ENCODE assay signal across 20 mouse cellular contexts in the genomic region with DNA sequence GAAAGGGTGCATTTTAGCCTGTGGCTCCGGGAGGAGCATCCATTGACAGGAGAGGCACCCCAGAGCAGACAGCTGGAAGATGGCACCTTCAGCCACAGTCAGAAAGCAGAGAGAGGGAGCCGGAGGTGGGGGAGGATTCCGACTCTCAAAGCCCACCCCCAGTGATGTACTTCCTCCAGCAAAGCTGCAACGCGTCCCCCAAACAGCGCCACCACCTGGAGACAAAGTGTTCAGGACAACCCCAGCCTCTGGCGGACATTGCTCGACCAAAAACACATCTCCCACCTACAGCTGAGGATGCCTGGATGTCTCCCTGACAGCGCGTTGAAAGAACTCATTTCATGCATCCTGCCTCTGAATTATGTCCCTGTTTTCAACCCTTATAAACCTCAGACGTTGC. TPM values are rescaled to one million over a fixed set of nuclear protein-coding genes. Genes with fewer than 3 reads are reported as not detected.
DNase-seq lines count a peak whose midpoint lies in the region; ATAC-seq and TF ChIP-seq lines count a peak whose summit lies in the region.
"Had no signal": no experiment of that assay in that cellular context is flagged by ENCODE, and none has a peak within 500 bp of the region (broad histone marks: within the 10 kb centered on the region; RNA-seq: fewer than 3 reads in every experiment).

No protein-coding gene starts in this region.

- no peak overlapping the region for H3K4me2 ChIP-seq in forebrain, embryonic 12.5 days
- no peak overlapping the region for H3K4me2 ChIP-seq in lung, embryonic 14.5 days
- H3K4me2 ChIP-seq in neural tube, embryonic 12.5 days (replicated peaks), result peak overlapping the region; percentile 27
- H3K4me2 ChIP-seq: midbrain, embryonic 12.5 days had no signal

- H3K9me3 ChIP-seq in forebrain, embryonic 10.5 days, result peaks cover 10% of the 10 kb centered on the region; the same call in 1 of the 2 replicates
- no peaks in the 10 kb centered on the region; the same call in 1 of the 2 replicates for H3K9me3 ChIP-seq in forebrain, embryonic 12.5 days
- H3K9me3 ChIP-seq in lung, embryonic 14.5 days (ENCODE audit: low read depth, low read length), result 0 out of 2 replicates have a peak, but pooled peaks cover 4% of the 10 kb centered on the region
- H3K9me3 ChIP-seq in neural tube, embryonic 12.5 days, result peaks cover 4% of the 10 kb centered on the region; the same call in 1 of the 2 replicates
- H3K9me3 ChIP-seq: midbrain, embryonic 12.5 days had no signal

- H3K36me3 ChIP-seq in forebrain, embryonic 10.5 days (replicated peaks), result no peaks in the 10 kb centered on the region
- no peaks in the 10 kb centered on the region for H3K36me3 ChIP-seq in forebrain, embryonic 12.5 days (replicated peaks)
- H3K36me3 ChIP-seq in lung, embryonic 14.5 days (ENCODE audit: insufficient read depth), result no peaks in the 10 kb centered on the region
- no peaks in the 10 kb centered on the region for H3K36me3 ChIP-seq in neural tube, embryonic 12.5 days
- H3K36me3 ChIP-seq: embryonic facial prominence, embryonic 10.5 days; midbrain, embryonic 12.5 days had no signal

- TF ChIP-seq POLR2A in lung, adult 2 months (IDR thresholded peaks at IDR 0.05; ENCODE audit: borderline replicate concordance, extremely low read depth, low read depth, low read length), result no peak

- H3K4me3 ChIP-seq in forebrain, embryonic 10.5 days, result no peak overlapping the region
- no peak overlapping the region for H3K4me3 ChIP-seq in forebrain, embryonic 12.5 days (replicated peaks)
- H3K4me3 ChIP-seq in lung, embryonic 14.5 days (ENCODE audit: low read depth, low read length), result no peak overlapping the region
- no peak overlapping the region for H3K4me3 ChIP-seq in lung, adult 2 months (replicated peaks; ENCODE audit: extremely low read depth, low read depth, low read length)
- no peak overlapping the region for H3K4me3 ChIP-seq in neural tube, embryonic 12.5 days
- H3K4me3 ChIP-seq: embryonic facial prominence, embryonic 10.5 days; midbrain, embryonic 12.5 days had no signal

- 0 out of 2 replicates have a peak, but pooled peaks have one; percentile 4 for TF ChIP-seq CTCF in lung, embryonic 14.5 days (IDR thresholded peaks at IDR 0.05; ENCODE audit: low read depth)
- TF ChIP-seq CTCF in lung, adult 2 months (IDR thresholded peaks at IDR 0.05; ENCODE audit: insufficient read depth, low read length), result no peak

- no peak for DNase-seq in forebrain, embryonic 10.5 days (ENCODE audit: extremely low spot score, low spot score)
- DNase-seq in lung, embryonic 14.5 days, result no peak
- DNase-seq in lung, adult 2 months, result no peak
- DNase-seq in ES-CJ7 (ENCODE audit: low read depth, low spot score), result peak; percentile 79
- no peak for DNase-seq in left cerebral cortex, postnatal 36 days (ENCODE audit: low spot score in 2 of 2)
- DNase-seq in ovary, postnatal 14 days (ENCODE audit: low spot score), result no peak
- DNase-seq: adrenal gland, adult 8-10 months; cerebellum, adult 18-20 months; cerebellum, postnatal 36 days; gastrocnemius, postnatal 14 days; kidney, adult 2 months; kidney, postnatal 25 days; liver, postnatal 0 days; lung, postnatal 4 days; right cerebral cortex, postnatal 4 days had no signal

- no peak for ATAC-seq in forebrain, embryonic 12.5 days (ENCODE audit: low FRiP score)
- ATAC-seq in lung, embryonic 14.5 days (ENCODE audit: insufficient read depth), result no peak
- ATAC-seq in neural tube, embryonic 12.5 days (ENCODE audit: low FRiP score, low read depth), result peak; percentile 17; the same call in 1 of the 2 replicates
- ATAC-seq: liver, postnatal 0 days had no signal

- H3K27ac ChIP-seq in forebrain, embryonic 10.5 days, result 0 out of 2 replicates have a peak overlapping the region, but pooled peaks have one; percentile 21
- H3K27ac ChIP-seq in forebrain, embryonic 12.5 days, result no peak overlapping the region
- no peak overlapping the region for H3K27ac ChIP-seq in lung, embryonic 14.5 days (ENCODE audit: low read depth)
- no peak overlapping the region for H3K27ac ChIP-seq in neural tube, embryonic 12.5 days
- H3K27ac ChIP-seq: embryonic facial prominence, embryonic 10.5 days; midbrain, embryonic 12.5 days had no signal

- intact Hi-C loops in left cerebral cortex, postnatal 36 days (cut with DNase I), result no loop called here

- no peaks in the 10 kb centered on the region for H3K27me3 ChIP-seq in forebrain, embryonic 10.5 days (ENCODE audit: poor library complexity, severe bottlenecking)
- H3K27me3 ChIP-seq in forebrain, embryonic 12.5 days, result no peaks in the 10 kb centered on the region
- H3K27me3 ChIP-seq in lung, embryonic 14.5 days (ENCODE audit: insufficient read depth, low read length), result no peaks in the 10 kb centered on the region
- no peaks in the 10 kb centered on the region for H3K27me3 ChIP-seq in neural tube, embryonic 12.5 days (replicated peaks)
- H3K27me3 ChIP-seq: midbrain, embryonic 12.5 days had no signal

- H3K9ac ChIP-seq in forebrain, embryonic 12.5 days, result no peak overlapping the region
- H3K9ac ChIP-seq in lung, embryonic 14.5 days, result no peak overlapping the region
- no peak overlapping the region for H3K9ac ChIP-seq in neural tube, embryonic 12.5 days
- H3K9ac ChIP-seq: liver, postnatal 0 days; midbrain, embryonic 12.5 days had no signal

- WGBS in forebrain, embryonic 10.5 days, result 72% methylated on average over 11 of the region's 11 CpGs
- WGBS in forebrain, embryonic 12.5 days, result 61% methylated on average over 11 of the region's 11 CpGs
- WGBS in lung, embryonic 14.5 days, result 68% methylated on average over 11 of the region's 11 CpGs
- WGBS in lung, adult 2 months, result 82% methylated on average over 11 of the region's 11 CpGs
- WGBS in neural tube, embryonic 12.5 days, result 60% methylated on average over 11 of the region's 11 CpGs

- peaks cover 23% of the 10 kb centered on the region for H3K4me1 ChIP-seq in forebrain, embryonic 10.5 days
- peaks cover 14% of the 10 kb centered on the region; the same call in 1 of the 2 replicates for H3K4me1 ChIP-seq in forebrain, embryonic 12.5 days
- 0 out of 2 replicates have a peak, but pooled peaks cover 2% of the 10 kb centered on the region for H3K4me1 ChIP-seq in lung, embryonic 14.5 days (ENCODE audit: insufficient read depth)
- no peaks in the 10 kb centered on the region for H3K4me1 ChIP-seq in lung, adult 2 months (ENCODE audit: control insufficient read depth, insufficient read depth, low read length)
- peaks cover 12% of the 10 kb centered on the region for H3K4me1 ChIP-seq in neural tube, embryonic 12.5 days

RNA-seq across cellular contexts. Expression of gene Katnal1, which starts 13.8 kb away (rescaled TPM):
- 19.8 and 22.9 TPM in 2 replicates for polyA plus RNA-seq in forebrain, embryonic 10.5 days (2016; fragmentation: Nextera tagmentation; extraction: Ambion mirVana)
- polyA plus RNA-seq in forebrain, embryonic 12.5 days (2016; fragmentation: Nextera tagmentation; extraction: Ambion mirVana), result 37.7 and 42.2 TPM in 2 replicates
- polyA plus RNA-seq in lung, embryonic 14.5 days (2014; fragmentation: Nextera tagmentation; extraction: Ambion mirVana), result 13.8 and 14.2 TPM in 2 replicates
- 5.1 TPM in 2 replicates for polyA plus RNA-seq in lung, adult 2 months (2012; rRNA removed)
- 35.7 and 36.6 TPM in 2 replicates for polyA plus RNA-seq in neural tube, embryonic 12.5 days (2016; fragmentation: Nextera tagmentation; extraction: Ambion mirVana)
- 10 to 100 TPM; 69.5 to 72.8 TPM for total RNA-seq in left cerebral cortex, postnatal 36 days (2021)

RNA-seq across cellular contexts. Expression of gene Gm42791, which starts 52.0 kb away (rescaled TPM):
- 1.2 and 2.5 TPM in 2 replicates for polyA plus RNA-seq in forebrain, embryonic 10.5 days (2016; fragmentation: Nextera tagmentation; extraction: Ambion mirVana)
- polyA plus RNA-seq in forebrain, embryonic 12.5 days (2016; fragmentation: Nextera tagmentation; extraction: Ambion mirVana), result 4.3 and 4.9 TPM in 2 replicates
- polyA plus RNA-seq in lung, embryonic 14.5 days (2014; fragmentation: Nextera tagmentation; extraction: Ambion mirVana), result 0.58 and 1.2 TPM in 2 replicates
- not detected in 2 replicates for polyA plus RNA-seq in lung, adult 2 months (2012; rRNA removed)
- polyA plus RNA-seq in neural tube, embryonic 12.5 days (2016; fragmentation: Nextera tagmentation; extraction: Ambion mirVana), result 2.6 and 3.6 TPM in 2 replicates
- total RNA-seq in left cerebral cortex, postnatal 36 days (2021), result 10 to 100 TPM; 14.8 to 36.1 TPM
- polyA plus RNA-seq: kidney, adult 2 months; limb, embryonic 14.5 days had no signal
